Mouse (Mus musculus): ENCODE measurements around the gene Hyal2.

- no peak for TF ChIP-seq POLR2A (IDR thresholded peaks at IDR 0.05; ENCODE audit: control insufficient read depth, extremely low read depth, insufficient read depth, low read length, poor library complexity)
- TF ChIP-seq CTCF (IDR thresholded peaks at IDR 0.05; ENCODE audit: borderline replicate concordance, control insufficient read depth, extremely low read depth, insufficient read depth, low read length, poor library complexity) = no peak
Observed at GRCm38 (mm10) chr9:107555701-107556100, 12.0 kb upstream of the Hyal2 start.

All from thymus, adult 2 months (tissue).